Mouse (Mus musculus): Measurements from ENCODE around the gene Gm21885. TPM values are rescaled to one million over a fixed set of nuclear protein-coding genes. Genes with fewer than 3 reads are reported as not detected.

Gene Gm21885
- total and polyA plus RNA-seq, 2 experiments from 2014 or later: not detected

- DNase-seq (ENCODE audit: low spot score) (peak; percentile 38), ATAC-seq (no peak)
- peak overlapping the region; percentile 28; the same call in 1 of the 2 replicates for H3K9ac ChIP-seq (replicated peaks; ENCODE audit: low read length)
- 7% methylated on average over 29 of the region's 29 CpGs for WGBS
- H3K4me1 ChIP-seq (ENCODE audit: insufficient read depth, low read length): peaks cover 21% of the 10 kb centered on the region
- H3K36me3 ChIP-seq (ENCODE audit: insufficient read depth, low read length): no peaks in the 10 kb centered on the region
- no peaks in the 10 kb centered on the region for H3K27me3 ChIP-seq (ENCODE audit: insufficient read depth, low read length)
- peak overlapping the region; percentile 48; the same call in 1 of the 2 replicates for H3K27ac ChIP-seq
- peak overlapping the region; percentile 10; the same call in 1 of the 2 replicates for H3K4me3 ChIP-seq (ENCODE audit: low read length)
- peak overlapping the region; percentile 48 for H3K4me2 ChIP-seq (ENCODE audit: low read depth, low read length)
- no peak for TF ChIP-seq CTCF (IDR thresholded peaks at IDR 0.05; ENCODE audit: low read depth)
- H3K9me3 ChIP-seq (ENCODE audit: low read length): no peaks in the 10 kb centered on the region
These were observed 38.8 kb upstream of the Gm21885 start for GRCm38 (mm10) chr11:94242760-94243421.

- no peaks in the 10 kb centered on the region for H3K36me3 ChIP-seq (ENCODE audit: insufficient read depth, low read length)
- H3K4me2 ChIP-seq (ENCODE audit: low read depth, low read length): peak overlapping the region; percentile 48
- no peaks in the 10 kb centered on the region for H3K9me3 ChIP-seq (ENCODE audit: low read length)
- peaks cover 21% of the 10 kb centered on the region for H3K4me1 ChIP-seq (ENCODE audit: insufficient read depth, low read length)
- DNase-seq (ENCODE audit: low spot score): no peak
- 31% methylated on average over 15 of the region's 15 CpGs for WGBS
- peak overlapping the region; percentile 28; the same call in 1 of the 2 replicates for H3K9ac ChIP-seq (replicated peaks; ENCODE audit: low read length)
- no peak for TF ChIP-seq CTCF (IDR thresholded peaks at IDR 0.05; ENCODE audit: low read depth)
- H3K27ac ChIP-seq: peak overlapping the region; percentile 48; the same call in 1 of the 2 replicates
- no peak for ATAC-seq
- no peaks in the 10 kb centered on the region for H3K27me3 ChIP-seq (ENCODE audit: insufficient read depth, low read length)
- H3K4me3 ChIP-seq (ENCODE audit: low read length): no peak overlapping the region
These were observed 38.1 kb upstream of the Gm21885 start for GRCm38 (mm10) chr11:94243422-94244180.

- Histone ChIP-seq H3K36me3 (ENCODE audit: insufficient read depth, low read length) (no peaks in the 10 kb centered on the region), H3K9ac (replicated peaks; ENCODE audit: low read length) (no peak overlapping the region), H3K4me2 (ENCODE audit: low read depth, low read length) (no peak overlapping the region), H3K4me3 (ENCODE audit: low read length) (no peak overlapping the region), H3K9me3 (ENCODE audit: low read length) (no peaks in the 10 kb centered on the region), H3K27ac (peak overlapping the region; percentile 23; the same call in 1 of the 2 replicates), H3K27me3 (ENCODE audit: insufficient read depth, low read length) (no peaks in the 10 kb centered on the region), H3K4me1 (ENCODE audit: insufficient read depth, low read length) (peaks cover 21% of the 10 kb centered on the region)
- TF ChIP-seq CTCF (IDR thresholded peaks at IDR 0.05; ENCODE audit: low read depth): no peak
- ATAC-seq (no peak), DNase-seq (ENCODE audit: low spot score) (peak; percentile 27)
- 45% methylated on average over 9 of the region's 9 CpGs for WGBS
These were observed 37.3 kb upstream of the Gm21885 start for GRCm38 (mm10) chr11:94244385-94244784.

GRCm38 (mm10) chr11:94245955-94246788 lies 35.5 kb upstream of the Gm21885 start, which contains the start of gene Wfikkn2:
Gene Wfikkn2 (minus strand): TSS chr11:94246005.
- Histone ChIP-seq H3K27ac (peak within 1 kb of the TSS; percentile 67), H3K4me2 (ENCODE audit: low read depth, low read length) (no peak within 1 kb of the TSS), H3K4me1 (ENCODE audit: insufficient read depth, low read length) (peaks cover 21% of the 10 kb centered on the region), H3K4me3 (ENCODE audit: low read length) (no peak within 1 kb of the TSS), H3K9ac (replicated peaks; ENCODE audit: low read length) (no peak within 1 kb of the TSS), H3K9me3 (ENCODE audit: low read length) (no peaks in the 10 kb centered on the region), H3K27me3 (ENCODE audit: insufficient read depth, low read length) (no peaks in the 10 kb centered on the region), H3K36me3 (ENCODE audit: insufficient read depth, low read length) (no peaks in the 10 kb centered on the region)
- WGBS: 35% methylated on average over 17 of the region's 17 CpGs
- TF ChIP-seq CTCF (IDR thresholded peaks at IDR 0.05; ENCODE audit: low read depth): no peak
- DNase-seq (ENCODE audit: low spot score) (peak; percentile 82), ATAC-seq (peak; percentile 86)

GRCm38 (mm10) chr11:94246789-94247061 lies 34.9 kb upstream of the Gm21885 start:
- Histone ChIP-seq H3K4me2 (ENCODE audit: low read depth, low read length) (no peak overlapping the region), H3K4me1 (ENCODE audit: insufficient read depth, low read length) (peaks cover 21% of the 10 kb centered on the region), H3K4me3 (ENCODE audit: low read length) (no peak overlapping the region), H3K27ac (peak overlapping the region; percentile 67), H3K9me3 (ENCODE audit: low read length) (no peaks in the 10 kb centered on the region), H3K9ac (replicated peaks; ENCODE audit: low read length) (no peak overlapping the region), H3K27me3 (ENCODE audit: insufficient read depth, low read length) (no peaks in the 10 kb centered on the region), H3K36me3 (ENCODE audit: insufficient read depth, low read length) (no peaks in the 10 kb centered on the region)
- DNase-seq (ENCODE audit: low spot score) (no peak), ATAC-seq (no peak)
- WGBS: 57% methylated on average over 8 of the region's 8 CpGs
- no peak for TF ChIP-seq CTCF (IDR thresholded peaks at IDR 0.05; ENCODE audit: low read depth)

GRCm38 (mm10) chr11:94253156-94253555 lies 28.5 kb upstream of the Gm21885 start:
- no peak overlapping the region for H3K4me3 ChIP-seq (ENCODE audit: low read length)
- DNase-seq (ENCODE audit: low spot score) (no peak), ATAC-seq (no peak)
- 83% methylated on average over 9 of the region's 9 CpGs for WGBS
- H3K9me3 ChIP-seq (ENCODE audit: low read length): no peaks in the 10 kb centered on the region
- H3K4me2 ChIP-seq (ENCODE audit: low read depth, low read length): no peak overlapping the region
- no peak for TF ChIP-seq CTCF (IDR thresholded peaks at IDR 0.05; ENCODE audit: low read depth)
- H3K27ac ChIP-seq: no peak overlapping the region
- H3K27me3 ChIP-seq (ENCODE audit: insufficient read depth, low read length): no peaks in the 10 kb centered on the region
- no peak overlapping the region for H3K9ac ChIP-seq (replicated peaks; ENCODE audit: low read length)
- no peaks in the 10 kb centered on the region for H3K4me1 ChIP-seq (ENCODE audit: insufficient read depth, low read length)
- H3K36me3 ChIP-seq (ENCODE audit: insufficient read depth, low read length): no peaks in the 10 kb centered on the region
